Mouse (Mus musculus) hindbrain, embryonic 10.5 days (tissue): Measurements from ENCODE around the gene Mbnl2. TPM values are rescaled to one million over a fixed set of nuclear protein-coding genes. Genes with fewer than 3 reads are reported as not detected.
A peak's percentile ranks its signal among the peaks of the same experiment; 100 is the strongest.

Experiments used
- DNase-seq: peaks from one replicate; pipeline ENCODE4 v3.0.0-alpha.2; 2017; ENCODE audit warnings: low spot score
- H3K27ac ChIP-seq: fragments of 300-500 bp; sonication (generic); 2 replicates; pipeline ENCODE4 v1.5.1; 2016; ENCODE audit warnings: mild to moderate bottlenecking, moderate library complexity
- H3K27me3 ChIP-seq: fragments of 300-500 bp; sonication (generic); 2 replicates; pipeline ENCODE4 v1.6.1; 2016; ENCODE audit warnings: mild to moderate bottlenecking; ENCODE audit not compliant: poor library complexity, insufficient read depth, severe bottlenecking
- H3K36me3 ChIP-seq: fragments of 300-500 bp; sonication (generic); 2 replicates; pipeline ENCODE4 v1.6.1; 2016; ENCODE audit warnings: mild to moderate bottlenecking, moderate library complexity
- H3K4me1 ChIP-seq: fragments of 300-500 bp; sonication (generic); replicated peaks from 2 replicates; pipeline ENCODE4 v1.6.1; 2016; ENCODE audit warnings: mild to moderate bottlenecking
- H3K4me3 ChIP-seq: fragments of 300-500 bp; sonication (generic); 2 replicates; pipeline ENCODE4 v1.5.1; 2016; ENCODE audit warnings: mild to moderate bottlenecking, moderate library complexity
- H3K9me3 ChIP-seq: fragments of 300-500 bp; sonication (generic); 2 replicates; pipeline ENCODE4 v1.6.1; 2016; ENCODE audit warnings: mild to moderate bottlenecking, moderate library complexity
- WGBS: fragments of 180-500 bp; shearing (Covaris S2); methylation state at CpG from one replicate; pipeline ENCODE4 v1.1.7; 2016; 5-methylcytosine and 5-hydroxymethylcytosine counted together
- polyA plus RNA-seq: library from polyadenylated mRNA; unstranded; fragments of >200 nt; fragmentation: Nextera tagmentation; extraction: Ambion mirVana; gene quantifications from 2 replicates; pipeline ENCODE4 v1.2.1, GENCODE M21; 2016

The Mbnl2 gene
- polyA plus RNA-seq, 1 experiment from 2014 or later: 29.4 TPM

DNA sequence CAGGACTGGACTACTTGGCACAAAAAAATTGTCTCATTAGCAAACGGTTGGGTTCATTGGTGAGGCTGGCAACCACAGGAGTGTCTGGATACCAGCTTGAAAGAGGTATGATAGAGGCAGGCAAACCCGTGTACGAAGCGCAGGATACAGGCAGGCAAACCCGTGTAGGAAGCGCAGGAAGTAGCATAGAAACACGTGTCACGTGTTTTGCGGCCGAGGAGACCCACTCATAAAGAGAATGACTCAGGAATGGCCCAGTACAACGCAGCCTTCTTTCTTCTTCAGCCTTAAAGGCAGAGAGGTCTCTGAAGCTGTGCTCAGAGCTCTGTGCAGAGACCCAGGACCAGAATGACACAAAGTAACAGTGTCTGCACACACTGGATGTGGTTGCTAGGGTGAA is 13.9 kb upstream of the Mbnl2 start:
- Histone ChIP-seq H3K4me1 (no peaks in the 10 kb centered on the region), H3K4me3 (no peak overlapping the region), H3K9me3 (no peaks in the 10 kb centered on the region), H3K27ac (no peak overlapping the region), H3K36me3 (no peaks in the 10 kb centered on the region), H3K27me3 (no peaks in the 10 kb centered on the region)
- WGBS: 90% methylated on average over 11 of the region's 11 CpGs
- no peak for DNase-seq

DNA sequence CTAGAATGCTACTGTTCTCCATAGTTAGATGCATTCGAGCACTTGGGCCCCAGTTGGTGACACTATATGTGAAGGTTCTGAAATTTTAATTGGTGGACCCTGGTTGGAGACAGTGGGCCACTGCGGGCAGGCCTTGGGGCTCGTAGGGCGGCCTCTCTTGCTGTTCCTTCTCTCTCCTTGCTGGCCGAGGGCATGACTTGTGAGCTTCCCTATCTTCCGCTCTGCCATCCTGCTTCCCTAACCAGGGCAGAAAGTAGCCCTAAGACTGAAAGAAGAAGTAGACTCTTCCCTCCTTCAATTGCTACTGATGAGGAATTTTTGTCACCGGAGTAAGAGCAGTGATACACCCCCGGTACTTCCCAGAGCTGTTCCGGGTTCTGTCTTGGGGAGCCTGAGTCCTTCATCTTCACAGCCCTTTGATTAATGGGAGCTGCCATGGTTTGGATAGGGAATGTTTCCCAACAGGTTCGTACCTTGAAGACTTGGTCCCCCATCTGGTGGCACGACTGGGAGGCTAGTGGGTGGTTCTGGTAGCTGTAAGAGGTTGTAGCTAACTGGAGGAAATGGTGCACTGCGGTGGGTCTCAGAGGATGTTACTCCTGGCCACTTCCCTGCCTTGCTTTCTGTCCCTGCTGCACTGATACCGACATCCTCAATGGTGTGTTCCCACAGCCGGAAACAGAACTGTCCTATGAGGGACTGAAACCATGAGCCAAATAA is 12.6 kb upstream of the Mbnl2 start:
- WGBS: 90% methylated on average over 14 of the region's 14 CpGs
- no peaks in the 10 kb centered on the region for H3K36me3 ChIP-seq
- no peaks in the 10 kb centered on the region for H3K4me1 ChIP-seq
- H3K4me3 ChIP-seq: no peak overlapping the region
- H3K27ac ChIP-seq: no peak overlapping the region
- no peak for DNase-seq
- no peaks in the 10 kb centered on the region for H3K27me3 ChIP-seq
- H3K9me3 ChIP-seq: no peaks in the 10 kb centered on the region

DNA sequence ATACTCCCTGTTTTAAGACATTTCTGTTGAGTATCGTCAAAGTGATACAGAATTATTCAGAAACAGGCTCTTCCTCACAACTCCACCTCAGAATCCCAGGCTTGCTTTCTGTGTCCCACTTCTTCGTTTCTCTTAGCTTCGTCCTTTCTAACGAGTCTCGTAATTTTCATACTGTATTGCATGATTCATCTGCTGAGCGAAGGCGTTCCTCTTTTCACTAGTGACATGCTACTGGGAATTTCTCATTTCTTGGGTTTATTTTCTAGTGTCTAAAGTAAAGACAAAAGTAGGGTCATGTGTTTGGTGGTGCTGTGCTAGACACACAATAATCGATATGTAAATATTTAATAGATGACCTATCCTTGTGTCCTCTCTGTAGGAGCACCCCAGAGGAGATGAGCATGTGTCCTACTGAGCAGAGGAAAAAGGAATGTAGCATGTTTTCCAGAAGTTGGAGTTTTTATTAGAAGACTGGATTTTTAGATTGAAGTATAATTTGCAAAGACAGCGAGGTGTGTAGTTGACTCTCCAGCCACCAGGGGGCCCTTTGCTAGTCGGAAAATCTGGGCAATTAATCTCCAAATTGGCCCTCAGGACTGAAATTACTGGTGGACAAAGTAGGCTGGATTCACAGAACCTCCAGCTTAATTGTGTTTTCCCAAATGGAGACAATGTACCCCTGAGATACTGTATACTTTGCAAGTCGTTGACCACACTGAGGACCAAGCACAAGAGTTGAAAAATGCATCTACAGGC is 11.9 kb upstream of the Mbnl2 start:
- Histone ChIP-seq H3K4me1 (no peaks in the 10 kb centered on the region), H3K27me3 (no peaks in the 10 kb centered on the region), H3K4me3 (no peak overlapping the region), H3K27ac (no peak overlapping the region), H3K9me3 (no peaks in the 10 kb centered on the region), H3K36me3 (no peaks in the 10 kb centered on the region)
- WGBS: 80% methylated on average over 11 of the region's 11 CpGs
- peak; percentile 28 for DNase-seq

DNA sequence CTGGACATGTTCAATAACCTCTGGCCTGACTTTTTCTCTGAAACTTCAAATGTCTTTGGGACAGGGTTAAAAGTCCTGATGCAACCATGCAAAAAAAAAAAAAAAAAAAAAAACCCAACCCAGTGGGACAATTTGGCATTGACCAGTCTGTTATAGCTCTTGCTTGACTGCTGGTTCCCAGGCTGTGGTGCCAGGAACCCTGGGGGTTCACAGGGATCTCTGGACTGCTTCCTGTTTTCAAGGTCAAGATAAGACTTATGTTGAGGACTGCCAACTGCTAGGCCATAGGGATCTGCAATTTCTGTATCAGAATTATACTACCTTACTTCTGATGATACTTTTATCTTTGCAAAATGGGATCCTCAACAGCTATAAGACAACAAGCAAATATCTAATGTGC is 9.6 kb upstream of the Mbnl2 start:
- DNase-seq: no peak
- Histone ChIP-seq H3K4me1 (no peaks in the 10 kb centered on the region), H3K36me3 (no peaks in the 10 kb centered on the region), H3K9me3 (no peaks in the 10 kb centered on the region), H3K4me3 (no peak overlapping the region), H3K27me3 (no peaks in the 10 kb centered on the region), H3K27ac (no peak overlapping the region)

DNA sequence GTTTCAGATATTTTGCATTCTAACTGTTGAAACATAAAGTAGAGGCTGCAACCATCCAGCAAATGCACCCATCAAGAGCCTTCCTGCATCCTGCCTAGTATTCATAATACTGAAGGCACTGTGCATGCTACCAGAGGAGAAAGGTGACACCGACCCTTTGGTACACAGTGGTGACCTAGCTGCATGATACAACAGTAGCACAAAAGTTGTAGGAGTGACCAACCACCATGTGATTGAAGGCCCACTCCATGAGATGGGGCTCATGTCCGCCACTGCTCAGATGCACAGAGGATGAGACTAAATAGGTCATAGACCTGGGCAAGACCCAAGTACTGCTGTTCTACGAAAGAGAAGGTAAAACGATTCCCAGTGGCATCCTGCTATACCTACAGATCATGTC is 8.3 kb upstream of the Mbnl2 start:
- Histone ChIP-seq H3K4me3 (no peak overlapping the region), H3K36me3 (no peaks in the 10 kb centered on the region), H3K4me1 (no peaks in the 10 kb centered on the region), H3K27ac (no peak overlapping the region), H3K27me3 (no peaks in the 10 kb centered on the region), H3K9me3 (no peaks in the 10 kb centered on the region)
- no peak for DNase-seq
- WGBS: 89% methylated on average over 4 of the region's 4 CpGs

DNA sequence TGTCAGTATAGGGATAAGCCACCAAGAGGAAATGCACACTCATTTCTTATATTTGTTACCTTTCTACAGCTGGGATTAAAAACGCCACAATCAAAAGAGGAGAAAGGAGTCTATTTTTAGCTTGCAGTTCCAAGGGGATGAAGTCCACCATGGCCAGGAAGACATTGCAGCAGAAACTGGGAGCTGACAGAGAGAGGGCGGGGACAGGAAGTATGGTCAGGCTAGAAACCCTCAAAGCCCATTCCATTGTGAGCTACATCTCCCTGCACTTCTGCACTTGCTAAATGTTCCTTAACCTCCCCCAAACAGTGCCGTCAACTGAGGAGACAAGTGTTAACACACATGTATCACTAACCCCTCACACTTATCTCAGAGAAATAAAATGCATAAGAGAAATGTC is 5.4 kb upstream of the Mbnl2 start:
- Histone ChIP-seq H3K4me3 (no peak overlapping the region), H3K27ac (no peak overlapping the region), H3K27me3 (no peaks in the 10 kb centered on the region), H3K4me1 (peaks cover 4% of the 10 kb centered on the region), H3K9me3 (no peaks in the 10 kb centered on the region), H3K36me3 (no peaks in the 10 kb centered on the region)
- WGBS: 78% methylated on average over 3 of the region's 3 CpGs
- DNase-seq: no peak

DNA sequence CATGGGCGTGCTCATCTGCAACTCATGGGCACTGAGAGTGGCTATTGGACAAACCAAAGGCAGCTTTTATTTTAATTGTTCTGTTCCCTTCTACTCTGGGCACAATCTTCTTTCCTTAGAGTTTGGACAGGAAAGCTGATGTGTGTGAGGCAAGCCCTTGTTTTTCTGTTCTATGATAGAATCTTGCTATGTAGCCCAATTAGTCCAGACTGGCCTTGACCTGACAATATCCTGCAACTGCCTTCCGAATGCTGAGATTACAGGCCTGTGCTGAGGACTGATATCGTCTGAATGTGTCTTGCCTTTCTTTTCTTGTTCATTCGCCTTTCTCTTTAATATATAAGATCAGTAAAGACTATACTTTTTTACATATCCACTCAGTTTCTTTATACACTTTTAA is 4.8 kb upstream of the Mbnl2 start:
- WGBS: 86% methylated on average over 4 of the region's 4 CpGs
- Histone ChIP-seq H3K9me3 (no peaks in the 10 kb centered on the region), H3K4me3 (no peak overlapping the region), H3K27me3 (no peaks in the 10 kb centered on the region), H3K36me3 (no peaks in the 10 kb centered on the region), H3K27ac (no peak overlapping the region), H3K4me1 (peaks cover 7% of the 10 kb centered on the region)
- DNase-seq: no peak

DNA sequence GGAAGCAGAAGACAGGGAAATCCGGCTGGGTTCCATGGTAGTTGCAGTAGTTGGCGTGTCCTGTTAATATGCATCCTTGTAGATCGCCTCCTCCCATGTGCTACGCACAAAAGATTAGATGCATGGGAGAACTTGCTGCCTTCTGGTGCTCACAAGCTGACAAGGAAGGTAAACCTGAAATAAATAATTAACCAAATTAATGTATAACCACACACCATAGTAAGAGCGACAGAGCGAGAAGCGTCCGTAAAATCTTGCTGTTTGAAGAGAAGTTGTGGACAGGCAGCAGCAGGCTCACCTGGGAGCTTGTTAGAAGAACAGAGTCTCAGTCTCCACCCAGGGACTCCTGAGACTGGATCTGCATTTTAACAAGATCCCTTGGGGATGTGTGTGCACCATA is 4.4 kb upstream of the Mbnl2 start:
- H3K27ac ChIP-seq: no peak overlapping the region
- H3K36me3 ChIP-seq: no peaks in the 10 kb centered on the region
- H3K9me3 ChIP-seq: no peaks in the 10 kb centered on the region
- H3K4me3 ChIP-seq: no peak overlapping the region
- no peak for DNase-seq
- 91% methylated on average over 8 of the region's 8 CpGs for WGBS
- H3K27me3 ChIP-seq: no peaks in the 10 kb centered on the region
- peaks cover 7% of the 10 kb centered on the region for H3K4me1 ChIP-seq

DNA sequence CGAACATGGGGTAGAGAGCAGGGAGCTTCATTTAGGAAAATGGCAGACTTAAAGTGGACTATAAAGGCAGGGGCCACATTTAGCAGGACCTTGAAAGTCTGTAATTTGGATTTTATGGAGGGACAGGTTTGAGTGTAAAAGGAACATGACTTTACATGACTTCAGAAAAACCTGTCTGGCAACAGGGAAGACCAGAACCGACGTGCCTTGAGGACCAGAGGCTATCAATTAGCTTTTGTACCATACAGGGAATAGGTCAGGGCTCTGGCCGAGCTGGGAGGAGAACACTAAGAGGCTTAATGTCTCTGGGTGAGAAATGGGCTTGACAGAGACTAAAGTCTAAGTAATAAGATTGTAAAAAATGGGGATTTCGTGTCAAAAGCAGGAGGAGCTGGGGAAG is 1.7 kb upstream of the Mbnl2 start:
- Histone ChIP-seq H3K27ac (no peak overlapping the region), H3K9me3 (no peaks in the 10 kb centered on the region), H3K4me3 (no peak overlapping the region), H3K4me1 (peaks cover 34% of the 10 kb centered on the region), H3K36me3 (no peaks in the 10 kb centered on the region), H3K27me3 (no peaks in the 10 kb centered on the region)
- no peak for DNase-seq
- 60% methylated on average over 5 of the region's 5 CpGs for WGBS

DNA sequence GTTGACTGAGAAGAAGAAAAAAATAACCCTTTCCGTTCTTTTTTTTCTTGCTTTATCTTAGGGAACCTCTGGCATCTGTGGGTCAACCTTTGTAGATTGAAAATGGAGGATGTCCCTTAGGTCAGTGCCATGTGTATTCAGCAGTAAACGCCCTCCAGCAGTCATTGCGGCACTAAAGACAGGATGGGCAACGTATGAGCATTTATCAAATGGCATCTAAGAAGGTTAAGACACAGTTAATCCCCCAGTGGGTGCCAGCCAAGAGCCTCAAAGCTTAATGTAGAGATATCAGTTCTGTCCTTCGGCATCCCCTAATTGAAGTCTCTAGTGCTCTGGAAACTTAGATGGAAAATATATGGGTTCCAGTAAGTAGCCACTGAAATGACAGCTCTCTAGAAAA is 723 bp upstream of the Mbnl2 start:
- Histone ChIP-seq H3K9me3 (no peaks in the 10 kb centered on the region), H3K4me1 (peaks cover 44% of the 10 kb centered on the region), H3K27ac (peak overlapping the region; percentile 88), H3K36me3 (no peaks in the 10 kb centered on the region), H3K27me3 (no peaks in the 10 kb centered on the region), H3K4me3 (peak overlapping the region; percentile 67)
- DNase-seq: no peak
- WGBS: 65% methylated on average over 5 of the region's 5 CpGs

DNA sequence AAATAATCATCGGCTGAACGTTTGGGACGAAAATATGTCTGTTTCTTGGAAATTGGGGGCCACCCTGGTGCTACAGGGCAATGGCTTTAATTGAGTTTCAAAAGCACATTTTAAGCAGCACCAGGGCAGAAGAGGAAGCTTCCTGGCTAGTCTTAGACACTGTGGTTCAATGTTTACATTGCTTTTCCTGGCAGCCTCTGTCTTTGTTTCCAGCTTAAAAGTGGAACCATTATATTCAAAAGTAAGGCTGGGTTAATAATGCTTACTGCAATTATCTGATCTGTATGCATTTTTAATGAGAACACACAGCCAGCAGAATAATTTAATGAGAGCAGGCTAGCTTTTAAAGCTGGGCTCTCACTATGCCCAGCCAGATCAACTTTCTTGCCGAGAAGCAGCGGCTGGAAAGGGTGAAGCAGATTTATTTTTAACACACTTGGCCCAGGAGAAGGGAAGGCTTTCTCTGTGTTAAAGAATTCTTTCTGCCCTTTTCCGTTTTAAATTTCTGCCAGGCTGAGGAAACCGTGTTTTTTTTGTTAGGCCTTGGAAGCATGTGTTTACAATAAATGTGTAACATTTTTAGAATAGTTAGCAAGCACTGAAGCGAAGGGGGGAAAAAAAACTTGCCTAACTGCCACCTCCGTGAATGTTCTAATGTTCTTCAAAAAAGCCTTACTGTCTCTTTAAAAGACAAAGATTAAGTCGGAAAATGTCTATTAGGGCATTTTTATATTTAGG is 1.0 kb downstream of the Mbnl2 start:
- no peaks in the 10 kb centered on the region for H3K36me3 ChIP-seq
- DNase-seq: no peak
- H3K4me3 ChIP-seq: peak overlapping the region; percentile 67
- peak overlapping the region; percentile 88 for H3K27ac ChIP-seq
- peaks cover 58% of the 10 kb centered on the region for H3K4me1 ChIP-seq
- no peaks in the 10 kb centered on the region for H3K27me3 ChIP-seq
- no peaks in the 10 kb centered on the region for H3K9me3 ChIP-seq
- 27% methylated on average over 10 of the region's 10 CpGs for WGBS

DNA sequence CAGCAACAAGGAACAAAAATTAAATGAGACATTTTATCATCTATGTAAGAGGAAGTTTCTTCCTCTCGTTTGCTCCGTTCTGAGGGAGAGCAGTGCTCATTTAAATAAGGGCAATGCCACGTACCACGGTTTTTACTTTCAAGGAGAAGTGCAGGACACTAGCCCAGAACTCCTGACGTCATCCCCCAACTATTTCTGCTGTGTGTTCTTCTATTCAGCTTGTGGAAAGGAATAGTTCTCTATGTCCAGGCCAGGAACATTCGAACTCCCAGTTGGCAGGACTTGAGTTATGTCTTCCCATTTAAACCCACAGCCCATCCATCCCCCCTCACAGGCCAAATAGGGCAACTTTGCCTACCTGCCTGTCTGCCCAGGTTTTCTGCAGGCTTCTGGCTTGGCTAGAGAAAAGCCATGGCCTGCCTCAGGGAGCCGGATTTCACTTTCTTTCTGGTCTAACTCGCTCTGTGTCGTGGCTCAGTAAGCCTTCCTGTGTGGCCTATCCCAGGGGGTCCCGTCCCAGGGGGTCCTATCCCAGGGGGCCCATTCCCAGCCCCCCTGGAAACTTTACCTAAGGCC is 1.7 kb downstream of the Mbnl2 start:
- no peak for DNase-seq
- Histone ChIP-seq H3K27me3 (no peaks in the 10 kb centered on the region), H3K4me1 (peaks cover 58% of the 10 kb centered on the region), H3K27ac (peak overlapping the region; percentile 88), H3K4me3 (peak overlapping the region; percentile 67), H3K36me3 (no peaks in the 10 kb centered on the region), H3K9me3 (no peaks in the 10 kb centered on the region)
- WGBS: 27% methylated on average over 10 of the region's 10 CpGs
